Mouse (Mus musculus) urinary bladder, postnatal 36 days (tissue): Measurements from ENCODE around the gene Ambra1.
A peak's percentile ranks its signal among the peaks of the same experiment; 100 is the strongest.

Experiments used
- DNase-seq, 2 experiments: peaks; one replicate each; pipeline ENCODE4 v3.0.0; 2022; ENCODE audit warnings: low spot score in 2 of 2, mixed read lengths in 1 of 2

Ambra1 gene

GRCm38 (mm10) chr2:91871225-91871624, 141.3 kb downstream of the Ambra1 start:
- DNase-seq = no peak

GRCm38 (mm10) chr2:91872658-91873057, 142.7 kb downstream of the Ambra1 start:
- DNase-seq = no peak

GRCm38 (mm10) chr2:91876000-91876805, 146.3 kb downstream of the Ambra1 start:
- DNase-seq = no peak

GRCm38 (mm10) chr2:91876806-91877140, 146.8 kb downstream of the Ambra1 start:
- DNase-seq = no peak

GRCm38 (mm10) chr2:91878387-91879180, 148.7 kb downstream of the Ambra1 start:
- DNase-seq = no peak

- no peak for DNase-seq
Measured at GRCm38 (mm10) chr2:91883961-91884360, 154.0 kb downstream of the Ambra1 start.

GRCm38 (mm10) chr2:91884616-91885015, 154.7 kb downstream of the Ambra1 start:
- no peak for DNase-seq

GRCm38 (mm10) chr2:91894716-91895115, 164.8 kb downstream of the Ambra1 start:
- no peak for DNase-seq

GRCm38 (mm10) chr2:91895401-91895800, 165.5 kb downstream of the Ambra1 start:
- DNase-seq = no peak

GRCm38 (mm10) chr2:91897968-91898367, 168.0 kb downstream of the Ambra1 start:
- DNase-seq = no peak

- no peak for DNase-seq
Measured at GRCm38 (mm10) chr2:91899141-91899540, 169.2 kb downstream of the Ambra1 start.

- DNase-seq = no peak
Measured at GRCm38 (mm10) chr2:91900431-91900830, 170.5 kb downstream of the Ambra1 start.

GRCm38 (mm10) chr2:91902336-91902735, 172.4 kb downstream of the Ambra1 start:
- no peak for DNase-seq

GRCm38 (mm10) chr2:91903171-91903925, 173.4 kb downstream of the Ambra1 start:
- no peak for DNase-seq

- no peak for DNase-seq
Measured at GRCm38 (mm10) chr2:91904618-91905307, 174.8 kb downstream of the Ambra1 start.

- peak in 1 of 2 experiments; percentile 35 for DNase-seq
Measured at GRCm38 (mm10) chr2:91906141-91906540, 176.2 kb downstream of the Ambra1 start.

GRCm38 (mm10) chr2:91912616-91913015, 182.7 kb downstream of the Ambra1 start:
- no peak for DNase-seq

- no peak for DNase-seq
Measured at GRCm38 (mm10) chr2:91913328-91914110, 183.6 kb downstream of the Ambra1 start.

- DNase-seq = no peak
Measured at GRCm38 (mm10) chr2:91916346-91916977, 186.5 kb downstream of the Ambra1 start.

GRCm38 (mm10) chr2:91917096-91917495, 187.2 kb downstream of the Ambra1 start:
- no peak for DNase-seq
